Mouse (Mus musculus) stomach, postnatal 0 days (tissue): ENCODE measurements around the gene Rasl11a. TPM values are rescaled to one million over a fixed set of nuclear protein-coding genes. Genes with fewer than 3 reads are reported as not detected.

ENCODE experiments used
- ATAC-seq: fragments of 200-750 bp; cut with Nextera tagmentation; 2 replicates; pipeline ENCODE4 v1.8.0; 2017; ENCODE audit not compliant: low FRiP score, low TSS enrichment
- DNase-seq: peaks from one replicate; pipeline ENCODE4 v3.0.0-alpha.2; 2016; ENCODE audit warnings: low spot score
- H3K27ac ChIP-seq: fragments of 300-500 bp; sonication (generic); replicated peaks from 2 replicates; pipeline ENCODE4 v1.5.1; 2014; ENCODE audit warnings: mild to moderate bottlenecking, control low read depth
- H3K27me3 ChIP-seq: fragments of 300-500 bp; sonication (generic); 2 replicates; pipeline ENCODE4 v1.6.1; 2014; ENCODE audit warnings: low read length; ENCODE audit not compliant: control insufficient read depth, insufficient read depth
- H3K36me3 ChIP-seq: fragments of 300-500 bp; sonication (generic); 2 replicates; pipeline ENCODE4 v1.6.1; 2014; ENCODE audit warnings: low read length, mixed read lengths; ENCODE audit not compliant: control insufficient read depth, insufficient read depth
- H3K4me1 ChIP-seq: fragments of 300-500 bp; sonication (generic); replicated peaks from 2 replicates; pipeline ENCODE4 v1.6.1; 2014; ENCODE audit warnings: antibody characterized with exemption; ENCODE audit not compliant: control insufficient read depth, insufficient read depth
- H3K4me2 ChIP-seq: fragments of 300-500 bp; sonication (generic); replicated peaks from 2 replicates; pipeline ENCODE4 v1.6.1; 2014; ENCODE audit warnings: low read depth, mild to moderate bottlenecking, control low read depth, moderate library complexity
- H3K4me3 ChIP-seq: fragments of 300-500 bp; sonication (generic); 2 replicates; pipeline ENCODE4 v1.5.1; 2014; ENCODE audit warnings: low read depth, low read length, control low read depth
- H3K9ac ChIP-seq: fragments of 300-500 bp; sonication (generic); 2 replicates; pipeline ENCODE4 v1.6.1; 2014; ENCODE audit warnings: mild to moderate bottlenecking, low read length, control low read depth, mixed read lengths
- H3K9me3 ChIP-seq: fragments of 300-500 bp; sonication (generic); 2 replicates; pipeline ENCODE4 v1.6.1; 2016; ENCODE audit warnings: low read length; ENCODE audit not compliant: control insufficient read depth
- CTCF ChIP-seq: IDR thresholded peaks from 2 replicates; pipeline ENCODE4 v1.5.1; 2016; ENCODE audit warnings: antibody characterized with exemption, low read depth, mild to moderate bottlenecking, moderate library complexity
- EP300 ChIP-seq: optimal IDR thresholded peaks from 2 replicates; pipeline ENCODE3; 2016; ENCODE audit warnings: antibody characterized with exemption
- WGBS: fragments of 180-500 bp; shearing (Covaris S2); extraction: QIAGEN DNeasy Blood & Tissue Kit; methylation state at CpG from one replicate; pipeline ENCODE4 v1.1.7; 2014; 5-methylcytosine and 5-hydroxymethylcytosine counted together
- polyA plus RNA-seq: library from polyadenylated mRNA; unstranded; fragments of >200 nt; fragmentation: Nextera tagmentation; extraction: Ambion mirVana; gene quantifications from 2 replicates; pipeline ENCODE4 v1.2.1, GENCODE M21; 2015

Rasl11a gene
- polyA plus RNA-seq, 1 experiment from 2014 or later: 13.8 TPM

DNA sequence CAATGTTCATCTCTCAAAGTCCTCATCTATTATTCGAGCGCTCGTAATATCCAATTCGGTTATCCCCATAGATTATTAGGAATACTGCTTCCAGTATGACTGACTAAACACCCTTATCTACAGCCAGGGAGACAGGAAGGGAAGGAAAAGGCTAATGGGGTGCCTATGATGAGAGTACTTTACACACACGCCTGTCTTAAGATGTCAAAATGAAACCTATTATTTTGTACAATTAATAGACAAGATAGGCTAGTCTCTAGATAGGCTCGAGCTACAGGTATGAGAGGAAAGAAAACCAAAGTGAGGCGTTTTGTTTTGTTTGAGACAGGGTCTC lies 12.5 kb upstream of the Rasl11a start:
- TF ChIP-seq CTCF (no peak), EP300 (no peak)
- H3K9me3 ChIP-seq: no peaks in the 10 kb centered on the region
- H3K27me3 ChIP-seq: no peaks in the 10 kb centered on the region
- peak overlapping the region; percentile 88 for H3K27ac ChIP-seq
- H3K9ac ChIP-seq: peak overlapping the region; percentile 91
- H3K4me1 ChIP-seq: no peaks in the 10 kb centered on the region; the same call in 1 of the 2 replicates
- 45% methylated on average over 7 of the region's 7 CpGs for WGBS
- H3K4me2 ChIP-seq: peak overlapping the region; percentile 82
- H3K36me3 ChIP-seq: peaks cover 17% of the 10 kb centered on the region
- ATAC-seq (no peak), DNase-seq (no peak)
- H3K4me3 ChIP-seq: peak overlapping the region; percentile 87

DNA sequence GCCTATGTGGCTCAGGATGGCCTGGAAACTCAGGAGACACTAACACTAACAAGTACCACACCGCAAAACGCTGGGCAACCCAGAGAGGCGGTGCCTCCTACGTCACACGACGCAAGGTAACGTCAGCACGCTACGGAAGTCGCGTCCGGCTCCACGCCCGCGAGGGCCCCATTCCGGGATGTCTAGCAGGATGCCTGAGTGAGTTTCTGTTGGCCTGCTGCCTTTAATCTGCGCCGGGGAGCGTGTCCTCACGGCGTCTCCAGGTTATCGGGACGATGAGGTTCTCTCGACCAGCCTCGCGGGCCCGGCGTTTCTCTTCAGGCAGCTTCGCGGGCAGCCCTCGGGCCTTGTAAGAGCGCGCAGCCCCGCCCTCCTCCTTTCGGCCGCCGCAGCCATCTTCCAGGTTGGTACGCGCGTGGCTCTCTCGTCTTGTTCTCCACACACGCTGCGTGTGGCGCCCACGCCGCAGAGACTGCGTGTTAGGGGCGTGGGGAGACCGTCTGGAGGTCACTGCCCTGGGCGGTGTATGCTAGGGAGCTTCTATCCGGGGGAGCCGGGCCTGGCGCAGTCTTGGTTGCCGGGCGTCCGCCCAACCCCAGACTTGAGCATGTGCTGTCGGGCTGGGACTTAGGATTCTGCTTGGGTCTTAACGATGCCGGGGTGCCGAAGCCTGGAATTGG lies 12.0 kb upstream of the Rasl11a start, which contains the start of gene Rpl21:
Gene Rpl21 (plus strand): TSS at position 122 of the 680 bp plus-strand sequence.
- DNase-seq: peak; percentile 94
- peak within 1 kb of the TSS; percentile 87 for H3K4me3 ChIP-seq
- WGBS: 1% methylated on average over 59 of the region's 60 CpGs
- H3K4me2 ChIP-seq: peak within 1 kb of the TSS; percentile 82
- no peaks in the 10 kb centered on the region for H3K9me3 ChIP-seq
- H3K27me3 ChIP-seq: no peaks in the 10 kb centered on the region
- H3K9ac ChIP-seq: peak within 1 kb of the TSS; percentile 91
- TF ChIP-seq EP300 (peak; percentile 96), CTCF (no peak; the same call in 1 of the 2 replicates)
- H3K4me1 ChIP-seq: no peaks in the 10 kb centered on the region; the same call in 1 of the 2 replicates
- peak within 1 kb of the TSS; percentile 88 for H3K27ac ChIP-seq
- peak; percentile 98 for ATAC-seq
- H3K36me3 ChIP-seq: peaks cover 17% of the 10 kb centered on the region

DNA sequence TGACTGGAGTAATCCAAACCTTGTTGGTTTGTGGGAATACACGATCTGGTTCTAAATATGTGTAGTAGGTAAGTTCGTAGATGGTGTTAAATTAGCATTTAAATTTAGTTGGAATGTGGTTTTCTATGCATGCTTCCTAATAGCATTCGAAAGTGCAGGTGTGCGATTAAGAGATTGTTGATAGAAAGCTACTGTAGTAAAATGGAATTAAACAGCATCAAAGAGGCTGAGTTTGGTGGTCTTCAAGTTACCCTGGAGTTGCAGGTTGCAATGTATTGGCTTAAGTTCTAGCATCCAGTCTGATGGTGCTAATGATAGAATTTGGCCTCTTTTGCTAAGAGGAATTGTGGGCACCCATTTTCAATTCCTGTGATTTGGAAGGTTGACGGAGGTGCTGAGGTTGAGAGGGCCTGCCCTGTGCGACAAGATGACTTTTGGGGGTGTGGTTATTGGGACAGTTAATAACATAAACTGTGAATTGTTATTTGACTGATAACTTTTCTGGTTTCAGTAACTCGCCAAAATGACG lies 11.1 kb upstream of the Rasl11a start:
- WGBS: 7% methylated on average over 8 of the region's 8 CpGs
- H3K36me3 ChIP-seq: peaks cover 17% of the 10 kb centered on the region
- H3K4me1 ChIP-seq: no peaks in the 10 kb centered on the region; the same call in 1 of the 2 replicates
- peak overlapping the region; percentile 91 for H3K9ac ChIP-seq
- peak overlapping the region; percentile 87 for H3K4me3 ChIP-seq
- no peaks in the 10 kb centered on the region for H3K9me3 ChIP-seq
- no peaks in the 10 kb centered on the region for H3K27me3 ChIP-seq
- peak overlapping the region; percentile 82 for H3K4me2 ChIP-seq
- no peak for TF ChIP-seq CTCF
- TF ChIP-seq EP300: no peak
- DNase-seq (no peak), ATAC-seq (no peak)
- peak overlapping the region; percentile 88 for H3K27ac ChIP-seq

DNA sequence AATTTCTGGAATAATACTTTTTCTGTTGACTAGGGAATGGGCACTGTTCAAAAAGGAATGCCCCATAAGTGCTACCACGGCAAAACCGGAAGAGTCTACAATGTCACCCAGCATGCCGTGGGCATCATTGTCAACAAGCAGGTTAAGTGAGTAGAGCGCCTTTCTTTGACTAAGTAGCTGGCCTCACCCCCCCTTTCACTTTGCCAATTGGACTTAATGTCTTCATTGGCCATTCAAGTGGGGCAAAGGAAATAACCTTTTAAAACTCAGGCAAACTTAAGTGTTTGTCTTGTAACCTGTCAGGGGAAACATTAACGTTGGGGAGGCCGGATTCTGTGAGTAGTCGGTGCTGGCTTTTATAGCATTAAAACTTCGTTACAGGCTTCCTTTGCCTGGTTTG lies 9.9 kb upstream of the Rasl11a start:
- Histone ChIP-seq H3K27ac (no peak overlapping the region), H3K36me3 (peaks cover 17% of the 10 kb centered on the region), H3K4me2 (no peak overlapping the region), H3K9ac (no peak overlapping the region), H3K9me3 (no peaks in the 10 kb centered on the region), H3K4me1 (no peaks in the 10 kb centered on the region; the same call in 1 of the 2 replicates), H3K27me3 (no peaks in the 10 kb centered on the region), H3K4me3 (no peak overlapping the region)
- TF ChIP-seq CTCF (no peak), EP300 (no peak)
- WGBS: 61% methylated on average over 8 of the region's 8 CpGs
- DNase-seq: no peak
- ATAC-seq: no peak

DNA sequence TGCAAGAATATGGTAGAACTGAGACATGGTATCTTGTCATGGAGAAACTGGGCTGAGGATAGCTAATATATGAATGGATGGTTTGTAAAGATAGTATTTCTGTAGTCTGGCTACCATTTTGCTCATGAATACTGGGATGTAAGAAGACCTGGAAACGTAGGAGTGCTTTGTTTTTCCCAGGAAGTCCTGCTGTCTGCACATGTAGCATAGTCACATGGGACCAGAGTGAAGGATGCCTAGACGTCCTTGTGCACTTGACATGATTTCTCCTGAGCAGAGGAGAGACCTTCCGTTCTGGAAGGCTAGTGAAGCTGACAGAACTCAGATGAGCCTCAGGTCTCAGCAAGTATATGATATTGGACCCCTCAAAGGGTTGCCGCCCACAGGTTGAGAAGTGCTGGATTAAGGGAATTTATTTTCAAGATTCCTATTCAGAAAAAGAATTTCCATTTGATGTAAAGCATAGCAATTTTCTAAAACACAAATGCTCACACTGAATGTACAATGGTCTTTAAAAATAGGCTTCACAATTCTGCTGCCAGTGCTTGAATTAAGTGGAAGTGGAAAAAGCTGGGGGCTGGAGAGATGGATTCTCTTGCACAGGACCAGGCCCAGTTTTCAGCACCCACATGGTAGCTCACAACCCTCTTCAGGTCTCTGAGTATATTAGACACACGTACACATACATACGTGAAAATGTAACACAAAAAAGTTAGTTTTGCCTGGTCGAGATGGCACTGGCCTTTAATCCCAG lies 6.7 kb upstream of the Rasl11a start:
- Histone ChIP-seq H3K4me3 (no peak overlapping the region), H3K9ac (no peak overlapping the region), H3K27me3 (no peaks in the 10 kb centered on the region), H3K27ac (no peak overlapping the region), H3K36me3 (peaks cover 17% of the 10 kb centered on the region), H3K4me2 (no peak overlapping the region), H3K4me1 (no peaks in the 10 kb centered on the region; the same call in 1 of the 2 replicates), H3K9me3 (no peaks in the 10 kb centered on the region)
- no peak for ATAC-seq
- no peak for DNase-seq
- WGBS: 60% methylated on average over 7 of the region's 7 CpGs
- no peak for TF ChIP-seq EP300
